Mouse (Mus musculus) MEL (cell line): ENCODE measurements around the gene Dock1. TPM values are rescaled to one million over a fixed set of nuclear protein-coding genes. Genes with fewer than 3 reads are reported as not detected.

Experiments
- DNase-seq: peaks from one replicate; pipeline ENCODE4 v3.0.0; 2011; ENCODE audit warnings: low read depth, low spot score
- H3K27ac ChIP-seq: 2 replicates; pipeline ENCODE4 v1.5.1; 2012; ENCODE audit warnings: low read depth, mild to moderate bottlenecking, control low read depth, low read length, moderate library complexity; ENCODE audit not compliant: control insufficient read depth
- H3K27me3 ChIP-seq, 2 experiments: fragments of 150-350 bp in 1 of 2; sonication (generic) in 1 of 2; 2 replicates each; pipeline ENCODE4 v1.6.1; 2012; ENCODE audit warnings: low read length in 2 of 2, mild to moderate bottlenecking in 2 of 2, improper control_type of control experiment in 1 of 2, moderate library complexity in 1 of 2; ENCODE audit not compliant: insufficient read depth in 2 of 2, control insufficient read depth in 1 of 2
- H3K36me3 ChIP-seq, 2 experiments: 2 replicates each; pipeline ENCODE4 v1.6.1; 2012 to 2014; ENCODE audit warnings: low read length in 2 of 2, improper control_type of control experiment in 1 of 2, inconsistent platforms in 1 of 2, mild to moderate bottlenecking in 1 of 2; ENCODE audit not compliant: insufficient read depth in 2 of 2, control insufficient read depth in 1 of 2
- H3K4me1 ChIP-seq, 2 experiments: fragments of 150-350 bp in 1 of 2; sonication (generic) in 1 of 2; 2 replicates each; pipeline ENCODE4 v1.6.1; 2012; ENCODE audit warnings: low read length in 2 of 2, improper control_type of control experiment in 1 of 2, mild to moderate bottlenecking in 1 of 2; ENCODE audit not compliant: insufficient read depth in 2 of 2, control insufficient read depth in 1 of 2
- H3K4me3 ChIP-seq, 2 experiments: fragments of 150-350 bp in 1 of 2; sonication (generic) in 1 of 2; 2 replicates each; pipeline ENCODE4 v1.5.1; 2012; ENCODE audit warnings: low read depth in 2 of 2, low read length in 2 of 2, mild to moderate bottlenecking in 2 of 2, moderate library complexity in 2 of 2, control low read depth in 1 of 2, improper control_type of control experiment in 1 of 2; ENCODE audit not compliant: control insufficient read depth in 1 of 2, insufficient read depth in 1 of 2
- H3K79me2 ChIP-seq: 2 replicates; pipeline ENCODE4 v1.6.1; 2012; ENCODE audit warnings: mild to moderate bottlenecking, low read length, moderate library complexity; ENCODE audit not compliant: control insufficient read depth, poor library complexity, insufficient read depth
- H3K9ac ChIP-seq: 2 replicates; pipeline ENCODE4 v1.6.1; 2012; ENCODE audit warnings: low read depth, mild to moderate bottlenecking, control low read depth, low read length, moderate library complexity; ENCODE audit not compliant: control insufficient read depth, poor library complexity, severe bottlenecking
- H3K9me3 ChIP-seq: fragments of 150-350 bp; sonication (generic); replicated peaks from 2 replicates; pipeline ENCODE4 v1.6.1; 2012; ENCODE audit warnings: mild to moderate bottlenecking, low read length, improper control_type of control experiment, moderate library complexity; ENCODE audit not compliant: insufficient read depth
- CHD1 ChIP-seq: IDR thresholded peaks from 2 replicates; pipeline ENCODE4 v1.6.1; 2012; ENCODE audit warnings: low read depth, mild to moderate bottlenecking, inconsistent platforms, low read length, improper control_type of control experiment
- CHD2 ChIP-seq: IDR thresholded peaks from 2 replicates; pipeline ENCODE4 v1.6.1; 2011; ENCODE audit warnings: low read length, improper control_type of control experiment
- CTCF ChIP-seq, 3 experiments: IDR thresholded peaks in 2 of 3; conservative IDR thresholded peaks in 1 of 3; 2 replicates each; pipeline ENCODE4 v1.5.1; 2011 to 2012; ENCODE audit warnings: low read length in 3 of 3, low read depth in 2 of 3, mild to moderate bottlenecking in 2 of 3, improper control_type of control experiment in 1 of 3, inconsistent platforms in 1 of 3, mixed read lengths in 1 of 3, moderate library complexity in 1 of 3; ENCODE audit not compliant: control insufficient read depth in 1 of 3, insufficient read depth in 1 of 3, poor library complexity in 1 of 3, severe bottlenecking in 1 of 3
- E2F4 ChIP-seq: IDR thresholded peaks from 2 replicates; pipeline ENCODE4 v1.6.1; 2011; ENCODE audit warnings: low read depth, low read length, improper control_type of control experiment, borderline replicate concordance
- EP300 ChIP-seq, 2 experiments: IDR thresholded peaks; 2 replicates each; pipeline ENCODE4 v1.6.1; 2011; ENCODE audit warnings: improper control_type of control experiment in 2 of 2, low read length in 2 of 2, low read depth in 1 of 2, mild to moderate bottlenecking in 1 of 2
- ETS1 ChIP-seq: IDR thresholded peaks from 2 replicates; pipeline ENCODE4 v1.6.1; 2012; ENCODE audit warnings: low read depth, mild to moderate bottlenecking, inconsistent platforms, low read length, improper control_type of control experiment, moderate library complexity
- GATA1 ChIP-seq: IDR thresholded peaks from 2 replicates; pipeline ENCODE4 v1.6.1; 2011; ENCODE audit warnings: low read depth, low read length, improper control_type of control experiment
- HCFC1 ChIP-seq: IDR thresholded peaks from 2 replicates; pipeline ENCODE4 v1.6.1; 2012; ENCODE audit warnings: low read depth, mild to moderate bottlenecking, inconsistent platforms, low read length, improper control_type of control experiment, moderate library complexity
- JUND ChIP-seq: IDR thresholded peaks from 2 replicates; pipeline ENCODE4 v1.6.1; 2011; ENCODE audit warnings: low read depth, mild to moderate bottlenecking, improper control_type of control experiment, low read length
- MAX ChIP-seq: IDR thresholded peaks from 2 replicates; pipeline ENCODE4 v1.6.1; 2011; ENCODE audit warnings: low read length, improper control_type of control experiment
- MXI1 ChIP-seq: IDR thresholded peaks from 2 replicates; pipeline ENCODE4 v1.6.1; 2011; ENCODE audit warnings: mild to moderate bottlenecking, low read depth, low read length, improper control_type of control experiment
- NRF1 ChIP-seq: IDR thresholded peaks from 2 replicates; pipeline ENCODE4 v1.6.1; 2014; ENCODE audit warnings: low read depth, mild to moderate bottlenecking, inconsistent platforms, low read length, improper control_type of control experiment, moderate library complexity; ENCODE audit not compliant: poor library complexity, insufficient read depth, severe bottlenecking
- POLR2AphosphoS2 ChIP-seq: IDR thresholded peaks from 2 replicates; pipeline ENCODE4 v1.6.1; 2011; ENCODE audit warnings: low read length, improper control_type of control experiment
- SMC3 ChIP-seq: IDR thresholded peaks from 2 replicates; pipeline ENCODE4 v1.6.1; 2011; ENCODE audit warnings: low read depth, low read length, improper control_type of control experiment
- TAL1 ChIP-seq: IDR thresholded peaks from 2 replicates; pipeline ENCODE4 v1.6.1; 2012; ENCODE audit warnings: mild to moderate bottlenecking, inconsistent platforms, low read length, moderate library complexity, mixed read lengths
- TBP ChIP-seq: IDR thresholded peaks from 2 replicates; pipeline ENCODE4 v1.8.0; 2011; ENCODE audit warnings: low read depth, low read length, improper control_type of control experiment
- USF1 ChIP-seq: IDR thresholded peaks from 2 replicates; pipeline ENCODE4 v1.6.1; 2014; ENCODE audit warnings: low read depth, mild to moderate bottlenecking, inconsistent platforms, low read length, improper control_type of control experiment, moderate library complexity
- ZKSCAN1 ChIP-seq: IDR thresholded peaks from 2 replicates; pipeline ENCODE4 v1.6.1; 2012; ENCODE audit warnings: low read depth, mild to moderate bottlenecking, inconsistent platforms, low read length, improper control_type of control experiment, moderate library complexity
- ZNF384 ChIP-seq: IDR thresholded peaks from 2 replicates; pipeline ENCODE4 v1.6.1; 2012; ENCODE audit warnings: low read depth, mild to moderate bottlenecking, inconsistent platforms, low read length, improper control_type of control experiment
- polyA plus RNA-seq, 2 experiments: library from polyadenylated mRNA; stranded (reverse) in 1 of 2; unstranded in 1 of 2; fragments of >175 nt in 1 of 2; fragments of >200 nt in 1 of 2; gene quantifications; 2 replicates each; pipeline versions ENCODE4 v1.2.1 to v1.2.4; 2012; ENCODE audit warnings: low replicate concordance in 2 of 2, low read depth in 1 of 2; ENCODE audit not compliant: insufficient read length in 2 of 2, insufficient read depth in 1 of 2, missing spikeins in 1 of 2
- total RNA-seq: library from RNA; depleted of rRNA; stranded (reverse); fragments of 300-350 nt; gene quantifications from 2 replicates; pipeline ENCODE4 v1.2.3, GENCODE M21; 2012

The Dock1 gene
- total and polyA plus RNA-seq, 3 experiments = not detected

DNA sequence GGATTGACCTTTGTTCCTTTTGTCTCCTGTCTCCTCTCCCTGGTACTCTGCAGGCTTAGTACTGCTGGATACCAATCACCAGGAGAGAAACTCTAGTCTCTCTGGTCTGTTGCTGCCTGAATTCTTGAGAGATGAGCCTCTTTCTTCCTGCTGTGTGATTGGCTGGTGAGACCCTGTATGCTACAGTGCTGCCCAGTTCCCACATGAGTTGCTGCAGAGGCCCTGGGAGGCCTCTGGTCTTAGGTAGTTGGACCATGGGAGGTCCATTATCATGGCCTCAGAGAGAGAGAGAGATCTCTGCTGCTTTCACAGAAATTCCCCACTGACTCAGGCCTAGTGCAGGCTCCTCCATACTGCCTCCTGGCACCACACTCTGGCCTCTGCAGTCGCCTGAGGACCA is 79.2 kb downstream of the Dock1 start:
- Histone ChIP-seq H3K9me3 (no peaks in the 10 kb centered on the region), H3K36me3 (no peaks in the 10 kb centered on the region), H3K27ac (no peak overlapping the region), H3K4me3 (no peak overlapping the region), H3K4me1 (no peaks in the 10 kb centered on the region), H3K27me3 (no peaks in the 10 kb centered on the region; a peak in 1 of 4 replicates), H3K9ac (no peak overlapping the region), H3K79me2 (no peaks in the 10 kb centered on the region)
- no peak for DNase-seq
- no peak for TF ChIP-seq ZNF384
- TF ChIP-seq MAX = no peak
- TF ChIP-seq JUND = no peak
- TF ChIP-seq EP300 (IDR thresholded peaks at IDR 0.05; ENCODE audit: low read depth in 1 of 2, low read length in 2 of 2) = no peak
- no peak for TF ChIP-seq TBP
- no peak for TF ChIP-seq TAL1
- no peak for TF ChIP-seq CHD1
- no peak for TF ChIP-seq HCFC1
- TF ChIP-seq USF1 = no peak
- TF ChIP-seq MXI1 = no peak
- TF ChIP-seq CTCF (IDR thresholded peaks at IDR 0.05 in 2 of 3, conservative IDR thresholded peaks at IDR 0.05 in 1 of 3; ENCODE audit: control insufficient read depth in 1 of 3, insufficient read depth in 1 of 3, low read depth in 2 of 3, low read length in 3 of 3, poor library complexity in 1 of 3, severe bottlenecking in 1 of 3) = no peak
- no peak for TF ChIP-seq SMC3
- no peak for TF ChIP-seq GATA1
- no peak for TF ChIP-seq ETS1
- TF ChIP-seq E2F4 = no peak

DNA sequence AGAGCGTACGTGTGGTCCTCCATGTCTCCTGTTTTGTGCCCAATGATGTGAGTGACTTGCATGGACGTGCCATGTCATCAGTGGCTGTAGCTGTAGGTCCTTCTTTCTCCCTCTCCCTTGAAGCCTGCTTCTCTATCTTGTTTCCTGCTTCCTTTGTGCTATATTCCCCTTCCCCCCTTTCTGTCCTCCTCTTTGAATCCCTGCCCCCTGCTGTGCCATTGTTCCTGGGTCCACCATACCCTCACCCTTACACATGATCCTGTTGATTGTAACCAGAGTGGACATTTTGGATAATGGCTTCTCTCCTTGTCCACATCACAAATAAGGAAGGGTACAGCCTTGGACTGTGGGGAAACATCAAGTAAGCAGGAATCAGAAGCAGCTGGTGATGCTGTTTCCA is 81.0 kb downstream of the Dock1 start:
- Histone ChIP-seq H3K36me3 (no peaks in the 10 kb centered on the region), H3K9ac (no peak overlapping the region), H3K27ac (no peak overlapping the region), H3K4me1 (no peaks in the 10 kb centered on the region), H3K9me3 (no peaks in the 10 kb centered on the region), H3K27me3 (no peaks in the 10 kb centered on the region; a peak in 1 of 4 replicates), H3K4me3 (no peak overlapping the region), H3K79me2 (no peaks in the 10 kb centered on the region)
- TF ChIP-seq ZNF384 (no peak), ZKSCAN1 (no peak), CTCF (IDR thresholded peaks at IDR 0.05 in 2 of 3, conservative IDR thresholded peaks at IDR 0.05 in 1 of 3; ENCODE audit: control insufficient read depth in 1 of 3, insufficient read depth in 1 of 3, low read depth in 2 of 3, low read length in 3 of 3, poor library complexity in 1 of 3, severe bottlenecking in 1 of 3) (no peak), NRF1 (no peak), CHD2 (no peak), POLR2AphosphoS2 (no peak)
- no peak for DNase-seq
